Mouse (Mus musculus) neural tube, embryonic 11.5 days (tissue): Measurements from ENCODE around the gene Grm4. TPM values are rescaled to one million over a fixed set of nuclear protein-coding genes. Genes with fewer than 3 reads are reported as not detected.
"Not testable (repeated sequence)": the region's sequence is repeated elsewhere in the genome, so short reads cannot be mapped to it uniquely, and the experiment has no call there.

Experiments
- ATAC-seq: fragments of 200-750 bp; cut with Nextera tagmentation; 2 replicates; pipeline ENCODE4 v1.8.0; 2017; ENCODE audit warnings: moderate number of reproducible peaks, mild to moderate bottlenecking, moderate TSS enrichment, moderate library complexity; ENCODE audit not compliant: insufficient read depth, low FRiP score, low TSS enrichment
- DNase-seq: peaks from one replicate; pipeline ENCODE4 v3.0.0-alpha.2; 2015; ENCODE audit warnings: low spot score
- H3K27ac ChIP-seq: fragments of 300-500 bp; sonication (generic); 2 replicates; pipeline ENCODE4 v1.5.1; 2014; ENCODE audit warnings: low read depth, mild to moderate bottlenecking, low read length
- H3K27me3 ChIP-seq: fragments of 300-500 bp; sonication (generic); 2 replicates; pipeline ENCODE4 v1.6.1; 2014; ENCODE audit warnings: mild to moderate bottlenecking, low read length, mixed read lengths; ENCODE audit not compliant: control insufficient read depth, insufficient read depth
- H3K36me3 ChIP-seq: fragments of 300-500 bp; sonication (generic); 2 replicates; pipeline ENCODE4 v1.6.1; 2014; ENCODE audit warnings: mild to moderate bottlenecking, low read length, moderate library complexity, mixed read lengths; ENCODE audit not compliant: control insufficient read depth, insufficient read depth
- H3K4me1 ChIP-seq: fragments of 300-500 bp; sonication (generic); 2 replicates; pipeline ENCODE4 v1.6.1; 2014; ENCODE audit warnings: low read length, mixed read lengths; ENCODE audit not compliant: control insufficient read depth, insufficient read depth
- H3K4me2 ChIP-seq: fragments of 300-500 bp; sonication (generic); 2 replicates; pipeline ENCODE4 v1.6.1; 2014; ENCODE audit warnings: low read depth, mild to moderate bottlenecking, moderate library complexity
- H3K4me3 ChIP-seq: fragments of 300-500 bp; sonication (generic); 2 replicates; pipeline ENCODE4 v1.5.1; 2014; ENCODE audit warnings: low read depth, low read length
- H3K9ac ChIP-seq: fragments of 300-500 bp; sonication (generic); 2 replicates; pipeline ENCODE4 v1.6.1; 2014; ENCODE audit warnings: mild to moderate bottlenecking, low read length
- H3K9me3 ChIP-seq: fragments of 300-500 bp; sonication (generic); 2 replicates; pipeline ENCODE4 v1.6.1; 2016; ENCODE audit warnings: low read length; ENCODE audit not compliant: control insufficient read depth
- WGBS: fragments of 180-500 bp; shearing (Covaris S2); extraction: QIAGEN DNeasy Blood & Tissue Kit; methylation state at CpG from one replicate; pipeline ENCODE4 v1.1.7; 2014; 5-methylcytosine and 5-hydroxymethylcytosine counted together
- polyA plus RNA-seq: library from polyadenylated mRNA; unstranded; fragments of >200 nt; fragmentation: Nextera tagmentation; extraction: Ambion mirVana; gene quantifications from 2 replicates; pipeline ENCODE4 v1.2.1, GENCODE M21; 2014

Grm4 gene
- polyA plus RNA-seq, 1 experiment from 2014 or later = 2.5 TPM

DNA sequence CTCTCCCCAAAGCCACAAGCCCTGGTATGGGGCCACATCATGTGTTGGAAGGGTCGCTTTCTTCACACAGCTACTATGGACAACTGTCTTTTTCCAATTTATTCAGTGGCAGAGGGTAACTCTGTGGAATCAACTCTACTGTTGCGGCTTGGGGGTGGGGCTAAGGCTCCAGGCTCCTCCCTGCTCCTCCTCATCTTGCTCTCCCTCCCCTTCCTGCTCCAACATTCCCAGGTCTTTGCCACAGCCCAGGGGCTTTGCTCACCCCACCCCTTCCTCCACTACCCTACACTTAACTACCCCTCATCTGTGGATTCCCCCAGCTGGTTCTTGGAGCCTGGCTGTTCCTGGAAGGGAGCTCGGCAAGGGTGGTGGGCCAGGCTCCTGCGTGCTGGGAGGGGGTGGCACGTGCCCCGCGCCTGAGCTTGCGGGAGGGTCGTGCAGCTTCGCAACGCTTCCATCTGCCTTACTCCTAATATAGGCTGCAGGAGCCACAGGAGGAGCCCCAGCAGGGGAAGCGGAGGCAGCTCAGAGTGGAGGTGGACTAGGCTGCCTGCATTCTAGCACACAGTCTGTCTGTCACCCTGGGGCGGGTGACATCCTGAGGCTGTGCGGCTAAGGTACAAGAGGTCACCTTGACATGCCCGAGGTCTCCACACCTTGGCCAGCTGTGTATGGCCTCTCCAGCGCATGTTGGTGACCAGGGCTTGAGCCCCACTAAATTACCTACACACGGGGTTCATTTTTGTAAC lies 135.5 kb downstream of the Grm4 start:
- Histone ChIP-seq H3K27ac (no peak overlapping the region), H3K36me3 (no peaks in the 10 kb centered on the region), H3K27me3 (0 out of 2 replicates have a peak, but pooled peaks cover 3% of the 10 kb centered on the region), H3K4me1 (0 out of 2 replicates have a peak, but pooled peaks cover 2% of the 10 kb centered on the region), H3K9me3 (no peaks in the 10 kb centered on the region), H3K9ac (no peak overlapping the region), H3K4me3 (no peak overlapping the region), H3K4me2 (no peak overlapping the region)
- ATAC-seq (no peak), DNase-seq (no peak)
- WGBS = 41% methylated on average over 17 of the region's 17 CpGs

DNA sequence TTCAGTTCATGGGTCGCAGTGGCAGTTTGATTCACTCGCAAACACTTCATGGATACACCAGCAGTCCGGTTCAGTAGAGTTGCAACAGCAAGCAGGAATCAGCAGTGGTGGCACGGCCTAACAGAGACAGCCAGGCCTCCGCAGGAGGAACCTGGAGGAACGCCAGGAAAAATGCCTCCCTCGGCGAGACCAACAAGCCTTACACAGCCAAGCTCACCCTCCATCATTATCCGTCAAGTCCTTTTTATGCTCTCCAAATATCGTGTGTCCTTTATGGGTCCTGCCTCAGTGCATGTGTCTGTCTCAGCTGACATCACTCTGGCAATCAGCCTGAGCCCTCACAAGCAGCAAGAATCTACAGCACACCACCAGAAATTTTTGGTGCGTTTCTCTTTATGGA lies 138.3 kb downstream of the Grm4 start:
- Histone ChIP-seq H3K4me2 (no peak overlapping the region), H3K4me1 (0 out of 2 replicates have a peak, but pooled peaks cover 2% of the 10 kb centered on the region), H3K9me3 (no peaks in the 10 kb centered on the region), H3K36me3 (no peaks in the 10 kb centered on the region), H3K27ac (no peak overlapping the region), H3K4me3 (no peak overlapping the region), H3K9ac (no peak overlapping the region), H3K27me3 (0 out of 2 replicates have a peak, but pooled peaks cover 3% of the 10 kb centered on the region)
- WGBS = 86% methylated on average over 11 of the region's 11 CpGs
- DNase-seq (no peak), ATAC-seq (no peak)

DNA sequence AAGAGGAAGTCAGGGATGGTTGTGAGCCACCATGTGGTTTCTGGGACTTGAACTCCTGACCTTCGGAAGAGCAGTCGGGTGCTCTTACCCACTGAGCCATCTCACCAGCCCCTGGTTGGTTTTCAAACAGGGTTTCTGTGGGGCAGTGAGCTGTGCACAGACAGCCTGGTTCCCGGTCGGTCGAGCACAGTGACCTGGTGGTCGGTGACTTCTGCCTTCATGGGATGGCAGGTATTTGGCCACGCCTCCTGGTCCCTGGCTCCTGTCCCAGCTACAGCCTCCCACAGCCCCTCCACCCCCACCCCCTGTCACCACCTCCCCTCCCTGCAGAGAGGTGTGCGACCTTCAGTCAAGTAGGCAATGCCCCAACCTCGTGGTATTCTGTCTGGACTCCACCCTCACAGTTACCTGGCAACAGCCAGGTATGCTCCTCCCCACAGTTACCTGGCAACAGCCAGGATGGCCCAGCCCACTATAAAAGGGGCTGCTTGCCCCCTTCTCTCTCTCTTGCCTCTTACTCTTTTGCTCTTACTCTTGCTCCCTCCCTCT lies 140.2 kb downstream of the Grm4 start:
- H3K27ac ChIP-seq, DNase-seq, H3K4me1 ChIP-seq, H3K4me3 ChIP-seq, H3K36me3 ChIP-seq, H3K9me3 ChIP-seq, H3K4me2 ChIP-seq, H3K9ac ChIP-seq, ATAC-seq, H3K27me3 ChIP-seq: not testable (repeated sequence)
- WGBS = 75% methylated on average over 9 of the region's 9 CpGs

DNA sequence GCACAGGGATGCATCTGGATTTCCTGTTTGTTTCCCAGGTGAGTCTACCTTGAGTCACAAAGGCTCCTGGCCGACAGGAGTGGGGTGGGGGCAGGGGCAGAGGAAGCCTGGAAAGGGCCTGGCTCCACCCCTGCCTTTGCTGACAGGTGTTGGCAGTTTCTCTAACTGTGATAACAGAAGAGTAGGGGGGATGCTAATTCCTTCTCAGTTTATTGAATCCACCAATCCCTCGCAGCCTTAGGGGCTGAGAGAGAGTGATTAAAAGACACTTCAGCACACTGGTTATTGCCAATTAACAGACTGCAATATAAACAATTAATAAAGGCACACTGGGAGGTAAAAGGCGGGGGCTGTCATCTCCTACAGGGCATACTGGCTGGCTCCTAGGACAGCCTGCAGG lies 142.2 kb downstream of the Grm4 start:
- H3K36me3 ChIP-seq = no peaks in the 10 kb centered on the region
- H3K9me3 ChIP-seq = 0 out of 2 replicates have a peak, but pooled peaks cover 3% of the 10 kb centered on the region
- WGBS = 26% methylated on average over 3 of the region's 3 CpGs
- no peak overlapping the region for H3K9ac ChIP-seq
- H3K27me3 ChIP-seq = 0 out of 2 replicates have a peak, but pooled peaks cover 3% of the 10 kb centered on the region
- H3K4me2 ChIP-seq = no peak overlapping the region
- no peak overlapping the region for H3K27ac ChIP-seq
- DNase-seq = no peak
- no peak overlapping the region for H3K4me3 ChIP-seq
- no peaks in the 10 kb centered on the region for H3K4me1 ChIP-seq
- no peak for ATAC-seq

DNA sequence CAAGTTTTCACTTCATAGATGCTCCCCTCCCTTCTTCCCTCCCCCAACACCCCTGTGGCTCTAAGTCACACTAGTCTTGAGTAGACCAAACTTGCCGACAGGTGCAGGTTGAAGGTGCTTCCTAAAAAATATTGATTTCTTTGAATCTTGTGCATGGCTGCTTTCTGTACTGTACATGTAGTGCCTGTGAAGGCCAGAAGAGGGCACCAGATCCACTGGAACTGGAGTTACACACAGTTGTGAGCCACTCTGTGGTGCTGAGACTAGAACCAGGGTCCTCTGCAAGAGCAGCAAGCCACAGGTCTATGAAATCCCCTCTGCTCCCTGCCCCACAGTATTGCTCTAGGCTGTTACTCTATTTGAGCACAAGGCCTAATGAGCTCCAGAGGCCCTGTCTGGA lies 144.1 kb downstream of the Grm4 start:
- H3K36me3 ChIP-seq = no peaks in the 10 kb centered on the region
- no peak overlapping the region for H3K4me2 ChIP-seq
- H3K27ac ChIP-seq = no peak overlapping the region
- H3K27me3 ChIP-seq = 0 out of 2 replicates have a peak, but pooled peaks cover 3% of the 10 kb centered on the region
- WGBS = 96% methylated on average over 1 of the region's 1 CpGs
- no peak overlapping the region for H3K4me3 ChIP-seq
- DNase-seq = no peak
- 0 out of 2 replicates have a peak, but pooled peaks cover 3% of the 10 kb centered on the region for H3K9me3 ChIP-seq
- H3K4me1 ChIP-seq = no peaks in the 10 kb centered on the region
- no peak for ATAC-seq
- H3K9ac ChIP-seq = no peak overlapping the region

DNA sequence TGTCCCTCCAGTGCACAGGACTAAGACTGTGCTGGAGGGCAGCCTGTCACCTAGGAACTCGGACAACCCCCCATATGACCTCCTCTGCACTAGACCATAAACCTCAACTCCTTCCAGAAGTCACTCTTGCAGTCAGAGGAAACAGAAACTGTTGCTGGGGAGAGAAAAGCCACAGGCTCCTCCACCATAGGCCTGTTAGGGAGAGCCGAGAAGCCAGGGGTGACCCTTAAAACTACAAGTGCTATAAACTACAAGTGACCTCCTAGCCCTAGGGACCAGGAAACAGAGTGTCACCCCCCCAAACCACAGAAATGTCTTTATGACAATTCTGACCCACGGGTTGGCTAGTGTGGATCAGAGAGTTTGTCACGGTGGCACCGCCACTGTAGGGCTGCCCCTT lies 145.7 kb downstream of the Grm4 start:
- Histone ChIP-seq H3K4me1 (no peaks in the 10 kb centered on the region), H3K4me2 (no peak overlapping the region), H3K36me3 (no peaks in the 10 kb centered on the region), H3K27me3 (no peaks in the 10 kb centered on the region), H3K27ac (no peak overlapping the region), H3K9me3 (peaks cover 3% of the 10 kb centered on the region; the same call in 1 of the 2 replicates), H3K9ac (no peak overlapping the region), H3K4me3 (no peak overlapping the region)
- ATAC-seq = no peak
- no peak for DNase-seq
- 69% methylated on average over 5 of the region's 5 CpGs for WGBS

Other genes starting within 250 kb of the Grm4 start
- gene Hmga1, start 35.1 kb upstream of the Grm4 start, polyA plus RNA-seq = 425 and 456 TPM in 2 replicates
- gene AI413582, start 44.4 kb upstream of the Grm4 start, polyA plus RNA-seq = 19.3 and 24.4 TPM in 2 replicates
- 41.8 and 49.3 TPM in 2 replicates for gene Nudt3, start 102.1 kb upstream of the Grm4 start, polyA plus RNA-seq
- gene RPS10-NUDT3, start 113.8 kb upstream of the Grm4 start, polyA plus RNA-seq = not detected in 2 replicates
- 695 and 722 TPM in 2 replicates for gene Rps10, start 115.3 kb upstream of the Grm4 start, polyA plus RNA-seq
- gene Pacsin1, start 134.1 kb upstream of the Grm4 start, polyA plus RNA-seq = 4.3 and 5.4 TPM in 2 replicates
- not detected in 2 replicates for gene Spdef, start 207.6 kb upstream of the Grm4 start, polyA plus RNA-seq